Mouse (Mus musculus) induced T-regulatory cell, adult 2 months (primary cell): ENCODE results near the gene Kcnf1.
A peak's percentile ranks its signal among the peaks of the same experiment; 100 is the strongest.

ENCODE experiments used
- DNase-seq: peaks from one replicate; pipeline ENCODE4 v3.0.0-alpha.2; 2012; ENCODE audit warnings: low read depth

Gene Kcnf1

GRCm38 (mm10) chr12:17176757-17177092, at the start of gene Kcnf1:
TSS of gene Kcnf1 (minus strand) at chr12:17176888.
- no peak for DNase-seq

DNA sequence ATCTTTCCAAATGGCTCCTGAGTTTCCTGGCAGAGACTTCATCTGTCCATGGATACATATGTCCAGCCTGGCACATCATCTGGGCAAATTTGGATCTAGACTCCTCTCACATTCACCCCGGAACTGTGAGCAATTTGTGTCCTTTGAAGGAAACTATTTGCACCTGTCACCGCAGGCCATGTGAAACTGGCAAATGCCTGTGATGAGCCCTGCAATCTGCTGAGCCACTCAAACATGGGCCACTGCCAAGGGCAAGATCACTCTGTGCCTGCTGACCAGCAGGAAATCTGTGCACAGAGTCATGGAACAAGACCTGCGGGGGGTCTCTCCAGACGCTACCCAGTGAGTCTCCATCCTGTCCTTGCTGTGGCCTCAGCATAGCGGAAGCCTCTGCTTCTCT, 48.3 kb upstream of the Kcnf1 start:
- DNase-seq = no peak

DNA sequence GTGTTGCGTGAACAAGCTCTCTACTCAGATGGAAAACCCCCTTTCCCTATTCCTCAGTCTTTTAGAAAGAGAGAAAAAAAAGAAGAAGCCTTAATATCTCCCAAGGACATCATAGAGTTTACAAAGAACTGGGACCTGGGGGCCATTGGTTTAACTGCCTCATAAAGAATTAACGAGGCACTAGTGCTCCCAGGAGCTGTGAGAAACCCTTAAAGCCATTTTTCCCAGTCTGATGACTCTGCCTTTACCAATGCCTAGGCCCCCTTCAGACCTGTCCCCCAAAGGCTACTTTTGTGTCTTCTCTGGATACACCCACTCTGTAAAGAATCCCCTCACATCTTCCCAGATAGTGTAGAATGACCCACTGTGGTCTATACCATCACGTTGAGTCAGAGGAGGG, 46.4 kb upstream of the Kcnf1 start:
- no peak for DNase-seq

GRCm38 (mm10) chr12:17221891-17222428, 45.3 kb upstream of the Kcnf1 start:
- DNase-seq = peak; percentile 55

GRCm38 (mm10) chr12:17220631-17221030, 43.9 kb upstream of the Kcnf1 start:
- DNase-seq = no peak

DNA sequence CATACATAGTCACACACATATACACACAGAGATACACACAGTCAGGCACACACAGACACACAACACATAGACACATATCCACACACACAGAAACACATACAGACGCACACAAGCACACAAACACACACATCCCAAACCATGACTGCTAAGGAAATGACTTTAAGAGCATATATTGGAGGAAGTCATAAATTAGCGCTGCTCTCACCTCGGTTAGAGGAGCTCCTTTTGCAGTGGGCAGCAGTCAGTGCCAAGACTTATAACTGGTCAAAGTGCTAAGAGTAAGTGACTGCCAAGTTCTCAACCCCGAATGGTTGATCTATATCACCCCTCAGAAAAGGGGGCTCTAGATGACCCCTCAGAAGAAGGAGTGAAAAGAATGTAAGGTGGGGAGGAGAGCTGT, 42.4 kb upstream of the Kcnf1 start:
- DNase-seq = no peak

DNA sequence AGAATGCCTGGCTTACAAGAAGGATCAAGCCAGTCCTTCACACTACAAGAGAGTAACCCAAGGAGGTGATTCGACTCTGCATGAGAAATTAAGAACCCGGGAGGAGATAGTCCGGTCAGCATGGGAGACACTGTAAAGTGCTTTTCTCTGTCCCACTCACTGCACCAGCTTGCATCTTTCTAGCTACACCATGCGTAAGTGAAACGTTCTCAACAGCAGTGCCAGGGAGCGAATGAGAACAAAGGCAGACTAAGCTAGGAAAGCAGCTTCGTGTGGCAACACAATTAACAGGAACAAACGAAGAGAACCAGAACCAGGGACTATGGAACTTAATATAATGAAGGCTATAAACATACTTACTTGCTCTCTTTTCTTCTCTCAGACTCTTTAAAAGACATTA, 41.7 kb upstream of the Kcnf1 start:
- no peak for DNase-seq

GRCm38 (mm10) chr12:17215751-17216150, 39.1 kb upstream of the Kcnf1 start:
- no peak for DNase-seq

- no peak for DNase-seq
Measured at GRCm38 (mm10) chr12:17202492-17203322, 26.0 kb upstream of the Kcnf1 start.

DNA sequence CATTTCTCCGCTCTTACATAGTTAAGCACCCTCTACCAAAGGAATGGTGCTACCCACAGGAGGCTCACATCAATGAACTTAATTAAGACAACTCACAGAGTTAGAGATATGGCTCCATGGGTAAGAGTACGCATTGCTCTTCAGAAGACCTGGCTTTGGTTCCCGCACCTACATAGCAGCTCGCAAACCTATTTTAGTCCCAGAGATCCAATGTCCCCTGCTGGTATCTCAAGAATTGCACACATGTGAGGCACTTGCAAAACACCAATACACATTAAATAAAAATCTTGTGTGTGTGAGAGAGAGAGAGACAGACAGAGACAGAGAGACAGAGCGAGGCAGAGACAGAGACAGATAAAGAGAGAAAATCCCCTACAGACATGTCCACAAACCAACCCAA, 21.9 kb upstream of the Kcnf1 start:
- no peak for DNase-seq

DNA sequence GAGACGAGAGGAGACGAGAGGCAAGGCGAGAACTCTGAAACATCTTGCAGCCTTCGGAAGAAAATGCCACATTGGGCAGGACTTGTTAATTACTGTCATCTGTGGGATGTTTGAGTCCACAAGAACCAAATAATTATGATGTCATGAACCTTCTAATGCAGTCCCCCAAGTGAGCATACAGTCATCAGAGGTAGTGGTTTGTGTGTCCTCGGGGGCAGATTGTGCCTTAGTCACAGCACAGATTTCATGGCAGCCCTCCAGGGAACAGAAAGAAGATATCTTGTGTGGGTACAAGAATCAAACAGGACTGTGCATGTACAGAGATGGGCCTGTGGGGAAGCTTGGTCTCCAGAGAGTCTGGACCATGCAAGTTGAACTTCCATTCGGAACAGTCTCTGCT, 17.5 kb upstream of the Kcnf1 start:
- DNase-seq = no peak

GRCm38 (mm10) chr12:17193311-17193710, 16.6 kb upstream of the Kcnf1 start:
- no peak for DNase-seq

DNA sequence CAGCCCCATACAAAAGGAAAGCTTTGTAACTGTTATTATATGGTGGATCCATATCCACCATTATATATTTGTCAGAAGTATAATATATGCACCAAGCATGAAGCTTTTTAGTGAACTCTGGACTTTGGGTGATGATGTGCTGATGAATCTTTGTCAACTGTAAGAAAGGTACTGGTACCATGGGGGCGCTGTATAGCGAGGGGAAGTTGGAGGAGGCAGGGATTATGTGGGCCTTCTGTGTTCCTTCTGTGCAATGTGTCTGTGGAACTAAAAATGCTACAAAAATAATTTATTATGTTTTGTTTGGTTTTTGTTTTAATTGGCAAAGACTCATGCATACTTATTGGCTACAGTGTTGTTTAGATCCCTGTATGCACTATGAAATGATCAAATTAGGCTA, 16.2 kb upstream of the Kcnf1 start:
- no peak for DNase-seq

DNA sequence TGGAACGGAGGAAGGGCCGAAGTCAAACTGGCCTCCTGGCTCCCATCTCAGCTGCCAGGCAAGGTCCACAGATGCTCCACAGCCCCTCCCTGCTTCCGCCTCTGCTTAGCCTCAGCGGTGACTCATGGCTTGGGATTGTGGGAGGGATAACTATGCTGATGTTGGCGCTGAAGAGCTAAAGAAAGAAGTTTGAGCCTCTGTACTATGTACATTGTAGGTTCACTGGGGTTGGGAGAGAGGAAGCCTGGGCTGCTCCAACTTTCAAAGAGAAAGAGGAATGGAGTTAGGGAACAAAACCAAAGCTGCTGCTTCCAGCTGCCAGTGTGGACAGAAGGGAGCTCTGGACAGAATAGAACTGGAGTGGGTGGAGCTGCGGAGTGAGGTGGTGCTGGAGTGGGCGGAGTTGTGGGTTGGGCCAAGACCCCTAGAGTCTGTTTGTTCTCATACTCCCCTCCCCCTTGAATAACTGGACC, 7.7 kb upstream of the Kcnf1 start:
- DNase-seq = no peak

- DNase-seq = no peak
Measured at GRCm38 (mm10) chr12:17183788-17184187, 7.1 kb upstream of the Kcnf1 start.

DNA sequence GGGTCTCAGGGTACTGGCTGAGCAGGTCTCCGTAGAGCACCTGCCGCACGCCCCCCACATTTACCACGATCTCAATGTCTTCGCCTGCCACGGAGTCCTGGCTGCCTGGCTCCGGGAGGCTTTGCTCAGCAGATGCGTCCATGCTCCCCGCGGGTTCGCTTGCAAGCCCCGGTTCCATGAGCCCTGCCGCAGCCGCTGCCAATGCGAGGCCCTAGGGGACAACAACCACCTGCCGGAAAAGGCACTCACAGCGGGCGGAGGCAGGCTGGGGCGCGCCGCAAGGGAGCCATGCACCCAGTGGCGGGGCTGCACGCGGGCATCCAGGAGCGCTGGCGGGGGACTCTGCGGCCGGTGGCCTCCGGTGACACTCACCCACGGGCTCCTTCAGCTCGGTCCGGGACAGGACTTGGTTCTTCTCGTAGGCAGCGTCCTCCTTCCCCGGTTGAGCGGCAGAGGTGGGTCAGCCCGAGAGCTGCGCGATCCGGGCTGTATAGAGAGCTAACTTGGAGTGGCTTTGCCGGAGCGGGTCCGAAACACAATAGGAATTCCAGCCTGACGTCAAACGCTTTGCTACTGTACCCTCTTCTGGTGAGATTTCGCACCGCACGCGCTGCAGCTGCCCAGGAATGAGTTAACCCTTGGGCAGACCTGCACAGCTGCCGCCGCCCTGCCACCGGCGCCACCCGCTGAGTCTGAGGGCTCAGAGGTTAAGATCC, 489 bp downstream of the Kcnf1 start:
- peak; percentile 3 for DNase-seq

DNA sequence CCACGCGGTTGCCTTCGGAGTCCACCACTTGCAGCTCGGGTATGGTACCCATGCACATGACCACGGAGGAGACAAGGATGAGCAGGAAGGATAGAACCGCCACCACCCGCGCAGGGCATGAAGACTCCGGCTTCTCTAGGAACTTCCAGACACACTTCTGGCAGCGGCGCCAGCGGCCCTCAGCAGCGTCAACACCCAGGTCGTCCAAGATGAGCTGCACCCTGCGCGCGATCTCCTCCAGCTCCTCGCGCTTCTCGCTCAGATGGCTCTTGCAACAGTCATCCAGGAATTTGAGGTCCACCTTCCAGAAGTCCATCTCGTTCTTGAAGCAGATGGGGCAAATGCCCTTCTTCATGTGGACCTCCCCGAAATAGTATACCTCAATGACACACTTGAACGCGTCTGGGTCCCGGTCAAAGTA, 1.1 kb downstream of the Kcnf1 start:
- no peak for DNase-seq

DNA sequence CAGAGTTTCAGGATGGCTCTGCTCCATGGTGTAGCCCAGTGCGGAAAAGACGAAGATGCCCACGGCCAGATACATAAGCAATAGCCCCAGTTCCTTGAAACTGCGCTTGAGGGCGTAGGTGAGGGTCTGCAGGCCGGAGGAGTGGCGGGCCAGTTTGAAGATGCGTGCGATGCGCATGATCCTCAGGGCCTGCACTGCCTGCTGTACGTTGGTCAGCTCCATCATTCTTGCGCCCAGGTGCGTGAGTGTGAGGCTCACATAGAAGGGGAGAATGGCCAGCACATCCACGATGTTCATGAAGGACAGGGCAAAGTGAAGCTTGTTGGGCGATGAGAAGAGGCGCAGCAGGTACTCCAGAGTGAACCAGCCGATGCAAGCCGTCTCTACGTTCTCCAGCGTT, 1.6 kb downstream of the Kcnf1 start:
- DNase-seq = no peak

GRCm38 (mm10) chr12:17174134-17174893, 2.4 kb downstream of the Kcnf1 start:
- DNase-seq = no peak

DNA sequence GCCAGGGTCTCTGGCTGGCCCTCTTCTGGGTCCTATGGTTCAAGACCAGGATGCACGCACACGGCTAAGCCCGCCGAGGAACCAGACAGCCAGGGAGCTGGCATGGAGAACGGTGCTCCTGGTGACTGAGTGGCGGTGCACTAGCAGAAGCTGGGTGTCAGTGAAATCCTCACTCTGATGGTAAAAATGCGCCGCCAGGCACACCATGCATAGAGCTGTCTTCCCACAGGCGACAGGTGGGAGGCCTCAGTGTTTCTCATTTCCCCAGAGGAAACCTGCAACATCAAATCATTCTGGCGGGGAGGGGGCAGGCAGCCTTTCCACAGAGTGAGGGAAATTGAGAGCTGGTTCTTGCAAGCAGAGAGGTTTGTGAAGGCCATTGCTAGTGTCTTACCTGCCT, 6.3 kb downstream of the Kcnf1 start:
- DNase-seq = no peak

DNA sequence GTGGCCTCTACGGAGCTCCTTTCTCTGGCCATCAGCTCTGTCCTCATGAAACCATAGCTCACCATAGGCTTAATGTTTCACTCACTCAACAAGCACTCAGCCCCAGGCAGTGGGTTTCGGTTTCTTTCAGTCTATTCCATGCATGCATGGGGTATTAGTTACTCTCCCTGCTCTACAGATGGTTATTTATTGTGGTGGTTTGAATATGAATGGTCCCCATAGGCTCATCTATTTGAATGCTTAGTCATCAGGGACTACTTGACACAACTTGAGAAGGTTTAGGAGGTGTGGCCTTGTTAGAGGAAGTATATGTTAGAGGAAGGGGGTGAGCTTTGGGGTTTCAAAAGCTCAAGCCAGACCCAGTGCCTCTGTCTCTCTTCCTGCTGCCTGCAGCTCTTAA, 10.6 kb downstream of the Kcnf1 start:
- no peak for DNase-seq

- DNase-seq = no peak
Measured at GRCm38 (mm10) chr12:17163996-17164395, 12.7 kb downstream of the Kcnf1 start.

GRCm38 (mm10) chr12:17159549-17159948, 17.1 kb downstream of the Kcnf1 start:
- DNase-seq = no peak
